Mouse (Mus musculus): ENCODE measurements around the gene Cnih2. TPM values are rescaled to one million over a fixed set of nuclear protein-coding genes. Genes with fewer than 3 reads are reported as not detected.
A peak's percentile ranks its signal among the peaks of the same experiment; 100 is the strongest.

Cnih2 gene
- polyA plus RNA-seq, 1 experiment from 2014 or later, result 231 TPM

DNA sequence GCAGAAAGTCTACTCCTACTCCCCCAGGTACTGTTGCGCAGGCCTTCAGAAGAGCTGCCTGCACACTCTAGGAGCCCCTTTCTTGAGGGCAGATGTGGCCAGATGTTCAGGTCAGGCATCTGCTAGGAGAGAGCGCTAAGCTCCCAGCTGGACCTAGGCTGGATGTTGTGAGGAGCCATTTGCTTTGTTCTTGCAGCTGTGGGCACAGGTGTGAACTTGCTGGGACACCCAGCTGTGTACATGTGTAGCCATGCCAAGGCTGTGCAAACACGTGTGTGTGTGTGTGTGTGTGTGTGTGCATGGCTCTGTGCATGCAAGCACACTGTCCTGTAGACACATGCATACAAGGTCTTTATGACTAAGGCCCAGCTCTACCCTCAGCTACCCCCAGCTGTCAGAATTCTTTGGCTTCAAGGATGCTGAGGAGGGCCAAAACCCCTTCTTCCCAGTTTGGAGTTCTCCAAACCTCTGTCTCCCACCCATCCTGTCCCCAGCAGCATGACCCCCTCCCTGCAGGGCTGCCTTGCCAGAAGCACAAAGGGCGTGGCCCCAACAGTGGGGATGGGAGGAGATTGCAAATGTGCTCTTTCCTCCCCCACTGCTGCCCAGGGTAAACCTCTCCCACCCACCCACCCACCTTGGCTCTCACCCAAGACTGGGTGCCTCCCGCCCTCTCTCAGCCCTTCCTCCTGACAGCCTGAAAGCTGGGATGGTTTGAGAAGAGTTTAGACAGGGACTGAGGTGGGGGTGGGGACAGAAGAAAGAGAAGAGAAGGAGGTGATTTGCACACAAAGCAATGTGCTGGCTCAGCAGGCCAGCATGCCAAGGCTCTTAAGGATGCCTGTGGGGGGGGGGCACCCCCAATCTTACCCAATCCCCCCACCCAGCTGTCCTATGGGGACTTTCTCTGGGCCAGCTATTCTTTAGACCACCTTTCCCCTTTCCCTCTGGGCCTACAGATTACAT is 37.7 kb downstream of the Cnih2 start:
- no peak overlapping the region for H3K27ac ChIP-seq
- no peak overlapping the region; the same call in 1 of the 2 replicates for H3K9ac ChIP-seq
- no peaks in the 10 kb centered on the region for H3K36me3 ChIP-seq
- WGBS, result 42% methylated on average over 5 of the region's 5 CpGs
- 0 out of 2 replicates have a peak, but pooled peaks cover 9% of the 10 kb centered on the region for H3K27me3 ChIP-seq (replicated peaks)
- peaks cover 34% of the 10 kb centered on the region for H3K4me1 ChIP-seq
- H3K9me3 ChIP-seq, result no peaks in the 10 kb centered on the region
- no peak for ATAC-seq (ENCODE audit: low FRiP score, low read depth)
- H3K4me2 ChIP-seq (replicated peaks), result 0 out of 2 replicates have a peak overlapping the region, but pooled peaks have one; percentile 1
- H3K4me3 ChIP-seq, result no peak overlapping the region

DNA sequence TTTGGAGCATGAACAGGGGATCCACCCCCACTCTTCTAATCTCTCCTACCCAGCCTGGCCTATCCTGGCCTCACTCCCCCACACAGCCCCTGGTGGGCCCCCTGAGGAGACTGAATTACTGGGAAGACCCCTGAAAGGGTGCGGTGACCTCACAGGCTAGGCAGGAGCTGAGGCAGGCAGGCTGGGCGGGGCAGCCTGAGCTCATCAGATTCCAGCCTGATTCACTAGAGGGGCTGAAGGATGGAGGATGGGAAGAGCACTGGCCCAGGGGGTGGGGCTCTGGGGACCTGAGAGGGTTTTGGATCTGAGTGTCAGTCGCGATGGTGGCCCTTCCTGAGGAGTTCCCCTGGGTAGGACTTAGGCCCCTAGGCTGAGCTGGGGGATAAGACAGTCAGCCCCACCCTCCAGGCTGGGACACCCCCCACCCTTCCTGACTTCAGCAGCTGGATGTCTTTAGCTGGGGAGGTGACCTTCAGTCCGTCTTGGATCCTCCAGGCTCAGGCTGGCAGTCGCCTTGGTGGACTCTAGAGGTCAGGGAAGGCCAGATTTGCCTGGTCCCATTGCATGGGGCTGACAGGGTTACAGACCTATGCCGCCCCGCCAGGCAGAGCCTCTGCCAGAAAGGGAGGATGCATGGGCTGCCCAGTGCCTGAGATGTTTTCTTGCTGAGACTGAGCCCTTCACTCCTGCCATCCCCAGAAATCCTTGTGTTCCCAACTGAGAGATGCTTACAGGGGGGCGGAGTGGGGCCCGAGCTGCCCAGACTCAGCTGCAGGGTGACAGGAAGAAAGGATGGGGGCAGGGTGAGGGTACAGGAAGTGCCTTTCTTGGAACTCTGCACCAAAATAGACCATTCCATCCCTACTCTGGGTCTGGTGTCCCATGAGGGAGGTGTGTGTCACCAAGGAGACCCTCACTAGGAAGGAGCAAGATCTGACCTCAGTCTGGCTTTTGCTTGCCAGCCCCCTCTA is 39.2 kb downstream of the Cnih2 start:
- no peak overlapping the region for H3K27ac ChIP-seq
- 16% methylated on average over 10 of the region's 10 CpGs for WGBS
- H3K9ac ChIP-seq, result peak overlapping the region; percentile 9; the same call in 1 of the 2 replicates

GRCm38 (mm10) chr19:5057876-5058775 is 40.2 kb downstream of the Cnih2 start:
- Histone ChIP-seq H3K4me3 (no peak overlapping the region), H3K9me3 (no peaks in the 10 kb centered on the region), H3K4me2 (replicated peaks) (no peak overlapping the region), H3K4me1 (peaks cover 27% of the 10 kb centered on the region), H3K36me3 (no peaks in the 10 kb centered on the region), H3K9ac (no peak overlapping the region), H3K27me3 (replicated peaks) (peaks cover 15% of the 10 kb centered on the region), H3K27ac (no peak overlapping the region)
- ATAC-seq (ENCODE audit: low FRiP score, low read depth), result no peak
- 20% methylated on average over 16 of the region's 16 CpGs for WGBS

More for the DNA sequence above, 39.2 kb downstream of the Cnih2 start:
- H3K4me1 ChIP-seq, result peaks cover 27% of the 10 kb centered on the region
- ATAC-seq (ENCODE audit: low FRiP score, low read depth), result no peak
- H3K4me2 ChIP-seq (replicated peaks), result no peak overlapping the region
- H3K4me3 ChIP-seq, result no peak overlapping the region
- H3K9me3 ChIP-seq, result no peaks in the 10 kb centered on the region
- H3K36me3 ChIP-seq, result no peaks in the 10 kb centered on the region
- H3K27me3 ChIP-seq (replicated peaks), result 0 out of 2 replicates have a peak, but pooled peaks cover 8% of the 10 kb centered on the region

- H3K4me1 ChIP-seq, result peaks cover 27% of the 10 kb centered on the region
- ATAC-seq (ENCODE audit: low FRiP score, low read depth), result 0 out of 2 replicates have a peak, but pooled peaks have one; percentile 6
- no peak overlapping the region for H3K9ac ChIP-seq
- no peak overlapping the region for H3K27ac ChIP-seq
- no peak overlapping the region for H3K4me3 ChIP-seq
- no peak overlapping the region for H3K4me2 ChIP-seq (replicated peaks)
- H3K9me3 ChIP-seq, result no peaks in the 10 kb centered on the region
- H3K27me3 ChIP-seq (replicated peaks), result peaks cover 34% of the 10 kb centered on the region
- 11% methylated on average over 6 of the region's 6 CpGs for WGBS
- H3K36me3 ChIP-seq, result no peaks in the 10 kb centered on the region
These were observed 42.1 kb downstream of the Cnih2 start for GRCm38 (mm10) chr19:5056251-5056650.

DNA sequence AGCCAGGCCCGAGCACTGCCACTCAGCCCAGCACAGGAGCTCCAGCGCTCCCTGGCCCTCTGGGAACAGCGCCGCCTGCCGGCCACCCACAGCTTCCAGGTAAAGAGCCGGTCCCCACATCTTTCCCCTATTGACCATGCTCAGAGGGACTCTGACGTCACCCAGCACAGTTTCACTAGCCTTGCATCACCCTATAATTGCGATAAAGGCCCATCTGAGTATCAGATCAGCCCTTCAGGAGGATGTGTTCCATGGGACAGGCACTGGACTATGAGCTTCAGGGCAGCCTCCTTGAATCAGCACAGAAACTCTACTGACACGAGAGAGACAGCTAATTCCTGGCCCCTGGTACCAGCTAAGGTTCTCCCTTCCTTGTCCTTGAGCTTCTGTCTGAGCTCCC is 44.4 kb downstream of the Cnih2 start:
- Histone ChIP-seq H3K4me1 (peaks cover 24% of the 10 kb centered on the region), H3K36me3 (peaks cover 12% of the 10 kb centered on the region), H3K9me3 (no peaks in the 10 kb centered on the region), H3K4me3 (no peak overlapping the region), H3K27ac (no peak overlapping the region), H3K27me3 (replicated peaks) (peaks cover 48% of the 10 kb centered on the region), H3K4me2 (replicated peaks) (no peak overlapping the region), H3K9ac (no peak overlapping the region)
- ATAC-seq (ENCODE audit: low FRiP score, low read depth), result no peak
- 15% methylated on average over 9 of the region's 9 CpGs for WGBS

DNA sequence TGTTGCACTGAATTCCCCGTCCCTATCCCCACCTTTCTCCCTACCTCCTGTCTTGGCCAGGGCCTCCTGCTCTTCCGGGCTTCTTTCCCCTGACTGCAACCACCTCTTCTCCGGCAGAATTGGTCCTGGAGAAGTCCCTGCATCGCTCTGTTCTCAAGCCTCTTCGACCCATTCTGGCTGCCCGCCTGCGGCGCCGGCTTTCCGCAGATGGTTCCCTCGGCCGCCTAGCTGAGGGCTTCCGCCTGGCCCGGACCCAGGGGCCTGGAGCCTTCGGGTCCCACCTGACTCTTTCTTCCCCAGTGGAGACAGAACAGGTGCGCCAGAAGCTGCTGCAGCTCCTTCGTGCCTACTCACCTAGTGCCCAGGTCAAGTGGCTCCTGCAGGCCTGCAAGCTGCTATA is 45.5 kb downstream of the Cnih2 start:
- Histone ChIP-seq H3K9me3 (no peaks in the 10 kb centered on the region), H3K27ac (no peak overlapping the region), H3K4me2 (replicated peaks) (no peak overlapping the region), H3K9ac (no peak overlapping the region), H3K4me1 (peaks cover 21% of the 10 kb centered on the region), H3K4me3 (no peak overlapping the region), H3K27me3 (replicated peaks) (peaks cover 48% of the 10 kb centered on the region), H3K36me3 (peaks cover 22% of the 10 kb centered on the region)
- 58% methylated on average over 17 of the region's 17 CpGs for WGBS
- ATAC-seq (ENCODE audit: low FRiP score, low read depth), result no peak

DNA sequence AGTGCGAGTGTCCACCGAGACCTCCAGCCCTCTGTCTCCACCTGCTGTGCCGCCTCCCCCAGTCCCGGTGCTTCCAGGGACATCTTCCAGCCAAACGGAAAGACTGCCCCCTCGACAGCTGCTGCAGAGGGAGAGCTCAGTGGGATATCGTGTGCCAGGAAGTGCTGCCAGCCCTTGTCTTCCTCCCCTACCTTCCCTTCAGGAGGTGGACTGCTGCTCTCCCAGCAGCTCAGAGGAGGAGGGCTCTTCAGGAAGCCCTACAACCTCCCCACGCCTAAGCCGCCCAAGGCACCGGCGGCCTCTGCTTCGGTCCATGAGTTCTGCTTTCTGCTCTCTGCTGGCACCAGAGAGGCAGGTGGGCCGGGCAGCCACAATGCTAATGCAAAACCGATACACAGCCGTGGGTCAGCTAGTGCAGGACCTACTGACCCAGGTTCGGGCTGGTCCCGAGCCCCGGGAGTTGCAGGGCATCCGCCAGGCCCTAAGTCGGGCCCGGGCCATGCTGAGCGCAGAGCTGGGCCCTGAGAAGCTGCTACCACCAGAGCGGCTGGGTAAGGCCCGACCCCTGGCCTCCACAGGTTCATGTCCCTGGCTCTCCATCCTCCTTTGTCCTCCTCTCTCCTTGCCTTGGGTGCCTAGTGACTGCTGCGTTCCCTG is 46.0 kb downstream of the Cnih2 start:
- Histone ChIP-seq H3K9ac (no peak overlapping the region), H3K27ac (no peak overlapping the region), H3K27me3 (replicated peaks) (peaks cover 48% of the 10 kb centered on the region), H3K4me3 (no peak overlapping the region), H3K4me2 (replicated peaks) (peak overlapping the region; percentile 9; the same call in 1 of the 2 replicates), H3K9me3 (no peaks in the 10 kb centered on the region), H3K36me3 (peaks cover 27% of the 10 kb centered on the region), H3K4me1 (peaks cover 21% of the 10 kb centered on the region)
- WGBS, result 26% methylated on average over 25 of the region's 25 CpGs
- ATAC-seq (ENCODE audit: low FRiP score, low read depth), result no peak

DNA sequence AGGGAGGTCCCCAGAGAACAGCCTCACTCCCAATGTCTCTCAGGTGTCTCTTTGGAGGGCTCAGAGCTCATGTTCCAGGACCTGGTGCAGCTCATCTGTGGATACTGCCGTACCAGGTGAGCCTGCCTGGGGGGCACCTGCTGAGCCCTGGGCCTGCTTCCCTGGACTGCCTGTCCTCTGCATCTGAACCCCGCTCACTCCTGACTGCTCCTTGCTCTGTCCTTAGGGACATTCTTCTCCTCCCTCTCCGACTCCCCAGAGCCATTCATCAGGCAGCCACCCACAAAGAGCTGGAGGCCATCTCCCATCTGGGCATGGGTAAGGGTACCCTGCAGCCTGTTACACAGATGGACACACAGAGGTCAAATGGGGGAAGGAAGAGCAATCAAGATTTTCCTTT is 46.8 kb downstream of the Cnih2 start:
- Histone ChIP-seq H3K9me3 (no peaks in the 10 kb centered on the region), H3K36me3 (peaks cover 35% of the 10 kb centered on the region), H3K27me3 (replicated peaks) (peaks cover 44% of the 10 kb centered on the region), H3K9ac (0 out of 2 replicates have a peak overlapping the region, but pooled peaks have one; percentile 13), H3K27ac (no peak overlapping the region), H3K4me3 (no peak overlapping the region), H3K4me1 (peaks cover 20% of the 10 kb centered on the region), H3K4me2 (replicated peaks) (no peak overlapping the region; the same call in 1 of the 2 replicates)
- 31% methylated on average over 3 of the region's 3 CpGs for WGBS
- no peak for ATAC-seq (ENCODE audit: low FRiP score, low read depth)

DNA sequence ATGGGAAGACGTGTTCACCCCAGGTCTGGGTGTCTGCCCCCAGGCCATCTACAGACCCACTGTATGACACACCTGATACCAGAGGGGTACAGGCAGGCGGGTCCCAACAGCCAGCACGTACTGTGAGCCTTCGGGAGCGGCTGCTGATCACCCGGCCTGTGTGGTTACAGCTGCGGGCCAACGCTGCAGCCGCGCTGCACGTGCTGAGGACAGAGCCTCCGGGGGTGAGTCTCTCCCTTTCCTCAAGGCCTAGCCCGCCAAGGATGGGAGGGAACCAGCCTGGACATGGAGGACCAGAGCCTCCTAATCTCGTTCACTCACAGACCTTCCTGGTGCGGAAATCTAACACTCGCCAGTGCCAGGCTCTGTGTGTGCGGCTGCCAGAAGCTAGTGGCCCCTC is 47.3 kb downstream of the Cnih2 start:
- Histone ChIP-seq H3K27me3 (replicated peaks) (peaks cover 44% of the 10 kb centered on the region), H3K9ac (0 out of 2 replicates have a peak overlapping the region, but pooled peaks have one; percentile 13), H3K4me3 (no peak overlapping the region), H3K36me3 (peaks cover 40% of the 10 kb centered on the region), H3K4me1 (peaks cover 15% of the 10 kb centered on the region), H3K4me2 (replicated peaks) (peak overlapping the region; percentile 24), H3K9me3 (no peaks in the 10 kb centered on the region), H3K27ac (no peak overlapping the region)
- WGBS, result 9% methylated on average over 17 of the region's 17 CpGs
- peak; percentile 23 for ATAC-seq (ENCODE audit: low FRiP score, low read depth)

DNA sequence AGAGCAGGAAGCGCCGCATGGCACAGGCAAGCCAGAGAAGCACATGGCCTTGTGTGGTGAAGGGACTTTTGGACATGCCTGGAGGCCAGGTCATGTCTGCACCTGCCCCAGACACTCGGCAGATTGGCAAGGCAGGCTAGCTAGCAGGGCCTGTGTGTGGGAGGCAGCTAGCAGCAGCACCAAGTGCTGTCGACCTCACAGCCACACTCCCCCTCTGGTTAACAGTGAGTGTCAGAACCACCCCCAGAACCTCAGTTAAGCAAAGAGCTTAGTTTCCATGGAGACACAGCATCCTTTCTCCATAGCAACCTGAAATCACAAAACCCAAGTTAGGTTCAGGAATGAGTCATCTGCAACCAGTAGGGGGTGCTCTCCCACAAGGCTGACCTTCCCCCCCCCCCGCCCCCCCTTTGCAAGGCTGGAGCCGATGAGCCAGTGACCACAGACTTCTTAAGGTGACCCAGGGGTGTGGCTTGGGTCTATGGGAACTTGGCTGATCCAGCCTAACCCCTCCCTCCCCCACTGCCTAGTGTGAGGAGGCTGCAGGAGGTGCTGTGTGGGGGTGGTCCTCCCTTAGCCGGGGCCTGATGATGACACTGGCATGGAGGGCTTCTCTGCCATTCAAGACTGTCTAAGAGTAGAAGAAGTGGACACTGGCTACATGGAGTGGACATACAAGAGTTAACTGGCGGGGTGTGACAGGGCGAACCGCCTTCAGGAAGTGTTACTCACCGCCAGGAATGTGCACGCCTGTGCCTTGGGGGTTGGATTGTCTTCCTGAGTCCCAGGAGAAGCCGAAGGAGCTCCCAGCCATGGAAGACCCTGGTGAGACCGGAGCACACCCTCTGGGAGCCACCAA is 48.0 kb downstream of the Cnih2 start, which contains the start of gene Rin1:
Gene Rin1, plus strand, starts transcription at position 435 of the 859 bp plus-strand sequence.
- peaks cover 14% of the 10 kb centered on the region for H3K4me1 ChIP-seq
- peaks cover 44% of the 10 kb centered on the region for H3K36me3 ChIP-seq
- ATAC-seq (ENCODE audit: low FRiP score, low read depth), result peak; percentile 31
- 0 out of 2 replicates have a peak within 1 kb of the TSS, but pooled peaks have one; percentile 13 for H3K9ac ChIP-seq
- peak within 1 kb of the TSS; percentile 24 for H3K4me2 ChIP-seq (replicated peaks)
- 21% methylated on average over 14 of the region's 14 CpGs for WGBS
- peaks cover 42% of the 10 kb centered on the region for H3K27me3 ChIP-seq (replicated peaks)
- no peak within 1 kb of the TSS for H3K27ac ChIP-seq
- H3K9me3 ChIP-seq, result no peaks in the 10 kb centered on the region
- H3K4me3 ChIP-seq, result no peak within 1 kb of the TSS; the same call in 1 of the 2 replicates
